Mouse (Mus musculus) embryonic facial prominence, embryonic 11.5 days (tissue): ENCODE measurements around the gene Wdr86. TPM values are rescaled to one million over a fixed set of nuclear protein-coding genes. Genes with fewer than 3 reads are reported as not detected.
A peak's percentile ranks its signal among the peaks of the same experiment; 100 is the strongest.

Experiments used
- ATAC-seq: fragments of 200-750 bp; cut with Nextera tagmentation; replicated peaks from 2 replicates; pipeline ENCODE4 v1.8.0; 2017; ENCODE audit warnings: low read depth; ENCODE audit not compliant: insufficient number of reproducible peaks, low FRiP score, low TSS enrichment
- DNase-seq: peaks from one replicate; pipeline ENCODE4 v3.0.0-alpha.2; 2015; ENCODE audit warnings: low spot score
- H3K27ac ChIP-seq: fragments of 300-500 bp; sonication (generic); replicated peaks from 2 replicates; pipeline ENCODE4 v1.5.1; 2014; ENCODE audit warnings: mild to moderate bottlenecking, low read depth, low read length, control low read depth
- H3K27me3 ChIP-seq: fragments of 300-500 bp; sonication (generic); 2 replicates; pipeline ENCODE4 v1.6.1; 2014; ENCODE audit warnings: mild to moderate bottlenecking, low read length, moderate library complexity, mixed read lengths; ENCODE audit not compliant: control insufficient read depth, insufficient read depth
- H3K36me3 ChIP-seq: fragments of 300-500 bp; sonication (generic); replicated peaks from 2 replicates; pipeline ENCODE4 v1.6.1; 2014; ENCODE audit warnings: low read depth, mild to moderate bottlenecking, low read length, moderate library complexity, mixed read lengths; ENCODE audit not compliant: control insufficient read depth, insufficient read depth
- H3K4me1 ChIP-seq: fragments of 300-500 bp; sonication (generic); 2 replicates; pipeline ENCODE4 v1.6.1; 2014; ENCODE audit warnings: low read length, mixed read lengths; ENCODE audit not compliant: control insufficient read depth, insufficient read depth
- H3K4me2 ChIP-seq: fragments of 300-500 bp; sonication (generic); 2 replicates; pipeline ENCODE4 v1.6.1; 2014; ENCODE audit warnings: low read depth, mild to moderate bottlenecking, control low read depth, low read length, moderate library complexity
- H3K4me3 ChIP-seq: fragments of 300-500 bp; sonication (generic); 2 replicates; pipeline ENCODE4 v1.5.1; 2014; ENCODE audit warnings: low read depth, low read length, control low read depth
- H3K9ac ChIP-seq: fragments of 300-500 bp; sonication (generic); replicated peaks from 2 replicates; pipeline ENCODE4 v1.6.1; 2014; ENCODE audit warnings: mild to moderate bottlenecking, control low read depth, low read length
- H3K9me3 ChIP-seq: fragments of 300-500 bp; sonication (generic); replicated peaks from 2 replicates; pipeline ENCODE4 v1.6.1; 2016; ENCODE audit warnings: mild to moderate bottlenecking, low read length, inconsistent platforms, mixed read lengths; ENCODE audit not compliant: control insufficient read depth
- WGBS: fragments of 180-500 bp; shearing (Covaris S2); extraction: QIAGEN DNeasy Blood & Tissue Kit; methylation state at CpG from one replicate; pipeline ENCODE4 v1.1.7; 2014; 5-methylcytosine and 5-hydroxymethylcytosine counted together
- polyA plus RNA-seq: library from polyadenylated mRNA; unstranded; fragments of >200 nt; fragmentation: Nextera tagmentation; extraction: Ambion mirVana; gene quantifications from 2 replicates; pipeline ENCODE4 v1.2.1, GENCODE M21; 2014

The Wdr86 gene
- polyA plus RNA-seq, 1 experiment from 2014 or later = 53.8 TPM

DNA sequence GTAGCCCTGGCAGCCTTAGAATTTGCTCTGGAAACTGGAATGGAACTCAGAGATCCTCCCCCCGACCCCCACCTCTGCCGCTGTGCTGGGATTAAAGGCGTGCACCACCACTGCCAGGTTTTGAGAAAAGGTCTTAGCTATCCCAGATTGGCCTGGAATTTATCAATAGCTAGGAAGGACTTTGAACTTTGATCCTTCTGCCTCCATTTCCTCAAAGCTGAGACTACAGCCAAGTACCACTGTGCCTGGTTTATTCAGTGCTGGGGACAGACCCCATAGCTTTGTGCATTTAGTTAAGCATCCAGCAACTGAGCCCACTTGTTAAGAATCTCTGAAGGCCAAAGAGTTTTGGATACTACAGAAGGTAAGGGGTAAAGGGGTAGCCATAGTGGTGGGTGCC is 26.4 kb upstream of the Wdr86 start:
- no peak overlapping the region for H3K4me3 ChIP-seq
- peaks cover 6% of the 10 kb centered on the region for H3K4me1 ChIP-seq
- no peaks in the 10 kb centered on the region for H3K9me3 ChIP-seq
- WGBS = 56% methylated on average over 3 of the region's 3 CpGs
- ATAC-seq (no peak), DNase-seq (no peak)
- H3K36me3 ChIP-seq = no peaks in the 10 kb centered on the region
- H3K27me3 ChIP-seq = peaks cover 2% of the 10 kb centered on the region; the same call in 1 of the 2 replicates
- H3K9ac ChIP-seq = no peak overlapping the region
- no peak overlapping the region for H3K27ac ChIP-seq
- no peak overlapping the region for H3K4me2 ChIP-seq

DNA sequence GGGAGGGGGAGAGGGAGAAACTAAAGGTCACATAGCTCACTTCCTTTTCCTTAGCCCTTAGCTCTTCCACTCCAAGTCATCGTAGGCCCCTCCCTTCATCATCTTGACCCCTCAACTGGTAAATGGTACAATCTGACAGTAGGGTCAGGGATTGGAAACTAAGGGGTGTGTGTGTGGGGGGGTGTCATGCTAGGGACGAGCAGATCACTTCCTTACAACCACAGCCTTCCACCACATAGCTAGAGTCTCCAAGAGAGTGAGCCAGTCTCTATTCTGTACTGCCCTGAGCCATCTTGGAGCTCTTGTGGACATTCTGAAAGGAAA is 21.6 kb upstream of the Wdr86 start:
- Histone ChIP-seq H3K27ac (no peak overlapping the region), H3K27me3 (no peaks in the 10 kb centered on the region), H3K4me3 (no peak overlapping the region), H3K9ac (no peak overlapping the region), H3K9me3 (no peaks in the 10 kb centered on the region), H3K36me3 (no peaks in the 10 kb centered on the region), H3K4me1 (peaks cover 10% of the 10 kb centered on the region), H3K4me2 (peak overlapping the region; percentile 50; the same call in 1 of the 2 replicates)
- WGBS = 3% methylated on average over 2 of the region's 2 CpGs
- no peak for DNase-seq
- no peak for ATAC-seq

DNA sequence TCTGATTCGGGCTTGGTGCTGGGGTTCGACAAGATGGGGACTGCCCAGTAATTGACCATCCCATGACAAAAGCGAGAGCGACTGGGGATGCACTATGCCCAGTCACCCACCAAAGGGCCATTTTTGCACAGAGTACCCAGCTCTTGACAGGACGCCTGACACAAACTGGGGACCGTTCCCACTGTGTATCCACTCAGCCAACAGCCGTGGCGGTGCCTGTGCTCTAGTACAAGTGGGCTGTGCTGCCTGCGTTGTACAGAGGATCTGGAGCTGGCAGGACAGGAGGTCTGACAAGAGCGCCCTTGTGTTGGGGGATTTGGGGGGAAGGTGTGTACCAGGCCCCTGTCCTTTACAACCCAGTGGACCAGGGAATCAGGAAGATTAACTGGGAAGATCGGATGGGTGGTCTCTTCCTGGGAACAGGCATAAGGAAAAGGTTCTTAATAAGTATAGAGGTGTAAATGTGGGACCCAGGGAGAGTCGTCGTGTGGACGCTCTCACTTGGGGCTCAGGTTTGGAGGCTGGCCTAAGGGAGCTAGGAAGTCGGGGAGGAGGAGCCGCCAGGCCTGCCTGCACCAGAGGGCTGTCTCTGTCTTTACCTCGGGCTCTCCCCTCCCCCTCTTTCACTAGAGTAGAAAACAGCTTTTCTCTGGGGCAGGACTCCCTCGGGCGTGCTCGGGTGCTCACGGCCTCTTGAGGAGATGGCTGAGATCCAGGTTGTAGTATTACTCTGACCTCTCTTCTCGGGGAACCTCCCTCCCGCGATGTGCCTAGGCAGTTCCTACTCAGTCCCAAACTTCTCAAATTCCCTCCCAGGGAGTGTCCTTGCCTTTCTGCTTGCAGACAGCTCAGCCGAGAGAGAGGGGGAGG is 21.0 kb upstream of the Wdr86 start:
- Histone ChIP-seq H3K9me3 (no peaks in the 10 kb centered on the region), H3K27ac (peak overlapping the region; percentile 36), H3K36me3 (no peaks in the 10 kb centered on the region), H3K27me3 (no peaks in the 10 kb centered on the region), H3K9ac (peak overlapping the region; percentile 64), H3K4me2 (peak overlapping the region; percentile 50), H3K4me3 (peak overlapping the region; percentile 36), H3K4me1 (peaks cover 10% of the 10 kb centered on the region)
- peak; percentile 71 for DNase-seq
- ATAC-seq = peak; percentile 60
- WGBS = 2% methylated on average over 25 of the region's 25 CpGs

DNA sequence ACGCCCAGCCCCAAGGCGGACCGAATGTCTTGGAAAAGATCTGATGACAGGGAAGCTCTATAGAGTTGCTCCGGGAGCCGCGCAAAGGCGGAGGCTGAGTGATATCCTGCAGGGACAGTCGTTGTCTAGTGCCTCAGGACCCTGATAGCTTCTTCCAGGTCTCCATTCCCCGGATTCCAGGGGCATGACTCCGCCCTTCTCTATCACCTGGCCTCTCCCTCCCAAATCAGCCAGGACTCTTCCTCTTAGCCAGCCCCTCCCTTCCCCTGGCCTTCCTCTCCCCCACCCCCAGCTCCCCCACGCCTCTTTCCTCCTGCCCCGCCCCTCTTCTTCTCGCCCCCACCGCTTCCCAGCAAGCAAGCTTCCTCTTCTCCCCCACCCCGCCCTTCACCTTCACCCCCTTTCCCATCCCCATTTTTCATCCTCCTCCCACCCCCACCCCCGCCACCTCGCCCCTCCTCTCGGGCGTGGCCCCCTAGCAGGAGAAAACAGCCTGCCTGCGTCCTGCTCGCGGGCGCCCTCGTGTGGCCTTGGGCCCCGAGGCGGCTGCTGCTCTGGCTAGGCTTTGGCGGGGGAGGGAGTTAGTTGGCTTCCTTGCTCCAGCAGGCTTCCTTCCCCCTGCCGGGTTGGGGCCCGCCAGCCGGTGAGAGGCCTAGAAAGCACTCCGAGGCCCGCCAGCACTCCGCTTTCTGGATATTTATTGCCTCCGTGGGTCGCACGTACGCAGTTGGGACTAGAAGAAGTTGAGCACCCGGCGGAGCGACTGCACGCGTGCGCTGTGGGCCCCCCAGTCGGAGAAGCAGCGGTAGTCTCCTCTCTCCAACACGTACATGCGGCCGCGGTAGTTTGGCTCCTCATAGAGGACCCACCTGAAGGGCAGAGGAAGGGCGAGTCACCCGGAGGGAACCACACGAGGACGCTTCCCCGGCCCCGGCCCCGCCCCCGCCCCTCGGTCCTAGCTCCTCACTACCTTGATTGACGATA is 20.1 kb upstream of the Wdr86 start:
- under 1% methylated on average over 52 of the region's 59 CpGs for WGBS
- Histone ChIP-seq H3K36me3 (no peaks in the 10 kb centered on the region), H3K9ac (peak overlapping the region; percentile 64), H3K4me2 (peak overlapping the region; percentile 50), H3K4me1 (peaks cover 10% of the 10 kb centered on the region), H3K27me3 (no peaks in the 10 kb centered on the region), H3K9me3 (no peaks in the 10 kb centered on the region), H3K4me3 (peak overlapping the region; percentile 36), H3K27ac (peak overlapping the region; percentile 36)
- DNase-seq (peak; percentile 94), ATAC-seq (peak; percentile 32)

GRCm38 (mm10) chr5:24749731-24750130 is 19.2 kb upstream of the Wdr86 start:
- DNase-seq (no peak), ATAC-seq (no peak)
- H3K4me2 ChIP-seq = peak overlapping the region; percentile 50; the same call in 1 of the 2 replicates
- no peaks in the 10 kb centered on the region for H3K9me3 ChIP-seq
- no peak overlapping the region for H3K27ac ChIP-seq
- H3K9ac ChIP-seq = peak overlapping the region; percentile 43
- 47% methylated on average over 5 of the region's 5 CpGs for WGBS
- no peak overlapping the region; the same call in 1 of the 2 replicates for H3K4me3 ChIP-seq
- peaks cover 10% of the 10 kb centered on the region for H3K4me1 ChIP-seq
- H3K27me3 ChIP-seq = no peaks in the 10 kb centered on the region
- no peaks in the 10 kb centered on the region for H3K36me3 ChIP-seq

DNA sequence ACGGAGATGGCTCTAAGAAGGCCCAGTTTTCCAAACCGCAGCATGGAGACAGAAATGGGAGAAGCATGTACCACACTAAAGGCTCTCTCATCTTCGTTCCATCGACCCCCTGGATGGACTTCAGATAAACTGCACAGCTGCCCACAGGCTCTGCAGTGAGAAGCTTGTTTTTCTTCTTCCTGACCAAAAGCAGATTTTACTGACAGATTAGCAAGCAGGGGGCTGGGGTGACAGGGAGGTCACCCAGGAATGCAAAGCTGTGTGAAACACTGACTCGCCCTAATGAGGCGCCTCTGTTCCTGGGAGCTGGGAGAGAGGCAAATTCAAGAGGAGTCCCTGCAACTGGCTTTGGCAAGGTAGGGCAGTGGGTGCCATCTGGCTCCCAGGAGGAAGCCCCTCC is 17.0 kb upstream of the Wdr86 start:
- H3K9me3 ChIP-seq = no peaks in the 10 kb centered on the region
- peaks cover 10% of the 10 kb centered on the region for H3K4me1 ChIP-seq
- ATAC-seq (no peak), DNase-seq (no peak)
- no peaks in the 10 kb centered on the region for H3K27me3 ChIP-seq
- no peak overlapping the region for H3K4me2 ChIP-seq
- WGBS = 12% methylated on average over 6 of the region's 6 CpGs
- H3K27ac ChIP-seq = no peak overlapping the region
- H3K36me3 ChIP-seq = no peaks in the 10 kb centered on the region
- H3K4me3 ChIP-seq = no peak overlapping the region
- H3K9ac ChIP-seq = 0 out of 2 replicates have a peak overlapping the region, but pooled peaks have one; percentile 37

DNA sequence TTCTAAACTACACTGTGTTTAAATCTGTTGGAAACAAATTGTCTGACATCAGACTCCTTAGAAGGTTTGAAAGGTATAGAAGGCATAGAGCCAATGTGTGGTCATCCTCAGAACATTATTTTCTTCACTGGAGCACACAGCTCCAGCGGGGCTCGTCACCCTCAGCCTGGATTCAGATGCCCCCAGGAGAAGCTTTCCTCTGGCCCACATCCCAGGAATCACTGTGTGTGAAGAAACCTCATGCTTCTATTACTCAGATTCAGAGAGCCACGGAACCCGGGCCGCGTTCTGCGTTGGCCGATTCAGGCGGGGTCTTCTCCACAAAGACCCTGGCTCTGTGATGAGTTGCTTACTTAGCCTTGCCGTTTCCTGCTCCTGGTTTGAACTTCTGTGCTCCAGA is 13.4 kb upstream of the Wdr86 start:
- H3K4me2 ChIP-seq = no peak overlapping the region
- H3K27me3 ChIP-seq = no peaks in the 10 kb centered on the region
- H3K36me3 ChIP-seq = no peaks in the 10 kb centered on the region
- no peak overlapping the region for H3K27ac ChIP-seq
- H3K9me3 ChIP-seq = no peaks in the 10 kb centered on the region
- no peak overlapping the region for H3K4me3 ChIP-seq
- WGBS = 93% methylated on average over 10 of the region's 10 CpGs
- DNase-seq (no peak), ATAC-seq (no peak)
- no peak overlapping the region for H3K9ac ChIP-seq
- peaks cover 6% of the 10 kb centered on the region for H3K4me1 ChIP-seq
